Mouse (Mus musculus): Measurements from ENCODE around the gene Zscan5b.
A peak's percentile ranks its signal among the peaks of the same experiment; 100 is the strongest.
"Not testable (repeated sequence)": the region's sequence is repeated elsewhere in the genome, so short reads cannot be mapped to it uniquely, and the experiment has no call there.

The Zscan5b gene

DNA sequence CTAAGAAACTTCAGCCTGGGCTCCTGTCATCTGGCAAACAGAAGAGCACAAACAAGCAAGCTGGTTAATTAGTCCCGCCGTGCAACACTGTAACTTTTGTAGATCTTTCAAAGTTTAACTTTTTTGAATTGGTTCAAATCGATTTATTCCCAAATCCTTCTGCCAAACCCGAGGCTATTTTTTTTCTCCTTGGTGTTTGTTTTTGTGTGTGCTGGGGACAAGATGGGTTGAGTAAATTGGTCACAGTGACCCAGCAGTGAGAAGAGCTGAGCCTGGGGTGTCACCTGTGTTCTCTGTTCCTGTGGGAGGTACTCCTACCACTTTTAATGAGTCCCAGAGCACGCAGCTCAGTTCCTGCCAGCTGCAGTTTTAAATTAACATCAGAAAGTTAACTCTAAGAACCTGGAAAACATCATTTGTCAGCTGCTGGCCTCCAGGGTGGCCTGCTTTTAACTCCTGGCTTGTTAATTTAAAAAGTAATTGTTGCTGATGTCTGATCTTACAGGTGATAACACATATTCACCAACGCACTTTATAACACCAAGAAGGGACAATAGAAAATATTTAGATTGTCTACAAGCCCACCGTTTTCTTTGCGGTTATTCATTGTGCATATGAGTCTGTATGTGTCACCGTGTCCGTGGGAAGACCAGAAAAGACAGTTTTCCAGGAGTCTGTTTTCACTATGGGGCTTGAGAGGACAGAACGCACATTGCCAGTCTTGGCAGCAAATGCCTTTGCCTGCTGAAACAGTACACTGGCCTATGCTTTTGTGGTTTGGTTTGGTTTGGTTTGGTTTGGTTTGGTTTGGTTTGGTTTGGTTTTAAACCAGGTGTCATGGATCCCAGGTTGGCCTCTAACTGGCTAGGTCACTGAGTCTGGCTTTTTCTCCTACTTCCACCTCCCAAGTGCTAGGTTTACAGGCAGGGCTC is 22.5 kb downstream of the Zscan5b start:
- DNase-seq (ENCODE audit: low spot score), result no peak

GRCm38 (mm10) chr7:6252410-6252809 is 30.3 kb downstream of the Zscan5b start, which contains the start of gene Epp13:
TSS of gene Epp13 (plus strand) at chr7:6252710.
- no peak for DNase-seq (ENCODE audit: low spot score)

GRCm38 (mm10) chr7:6254451-6254850 is 32.4 kb downstream of the Zscan5b start:
- DNase-seq (ENCODE audit: low spot score), result no peak

DNA sequence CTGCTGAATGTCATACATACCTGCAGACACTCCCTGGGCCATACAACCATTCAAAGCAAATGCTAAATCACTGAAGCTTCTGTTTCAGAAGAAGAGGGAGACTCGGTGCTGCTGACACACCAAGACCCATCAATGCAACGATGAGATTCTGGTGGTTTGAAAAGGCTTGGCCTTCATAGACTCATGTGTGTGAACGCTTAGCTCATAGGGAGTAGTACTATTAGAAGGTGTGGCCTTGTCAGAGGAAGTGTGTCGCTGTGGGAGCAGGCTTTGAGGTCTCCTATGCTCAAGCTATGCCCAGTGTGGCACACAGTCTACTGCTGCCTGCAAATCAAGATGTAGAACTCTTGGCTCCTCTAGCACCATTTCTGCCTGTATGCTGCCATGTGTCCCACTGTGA is 35.3 kb downstream of the Zscan5b start:
- DNase-seq (ENCODE audit: low spot score), result no peak

GRCm38 (mm10) chr7:6258232-6259220 is 36.4 kb downstream of the Zscan5b start:
- DNase-seq (ENCODE audit: low spot score), result no peak

DNA sequence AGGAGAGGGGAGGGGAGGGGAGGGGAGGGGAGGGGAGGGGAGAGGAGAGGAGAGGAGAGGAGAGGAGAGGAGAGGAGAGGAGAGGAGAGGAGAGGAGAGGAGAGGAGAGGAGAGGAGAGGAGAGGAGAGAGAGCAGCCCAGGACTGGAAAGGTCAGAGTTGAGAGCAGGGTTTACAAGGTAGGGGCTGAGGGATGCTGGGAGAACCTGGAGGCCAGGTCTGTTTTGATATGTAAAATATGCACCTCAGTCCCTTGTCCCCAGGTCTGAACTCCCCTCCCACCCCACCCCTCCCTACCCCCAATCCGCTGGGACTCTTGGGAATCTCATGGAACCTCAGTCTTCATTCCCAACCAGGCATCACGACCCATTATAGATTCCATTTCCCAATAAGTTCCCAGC is 37.9 kb downstream of the Zscan5b start:
- not testable (repeated sequence) for DNase-seq (ENCODE audit: low spot score)

- DNase-seq (ENCODE audit: low spot score), result no peak
These were observed 40.0 kb downstream of the Zscan5b start for GRCm38 (mm10) chr7:6262120-6262519.

DNA sequence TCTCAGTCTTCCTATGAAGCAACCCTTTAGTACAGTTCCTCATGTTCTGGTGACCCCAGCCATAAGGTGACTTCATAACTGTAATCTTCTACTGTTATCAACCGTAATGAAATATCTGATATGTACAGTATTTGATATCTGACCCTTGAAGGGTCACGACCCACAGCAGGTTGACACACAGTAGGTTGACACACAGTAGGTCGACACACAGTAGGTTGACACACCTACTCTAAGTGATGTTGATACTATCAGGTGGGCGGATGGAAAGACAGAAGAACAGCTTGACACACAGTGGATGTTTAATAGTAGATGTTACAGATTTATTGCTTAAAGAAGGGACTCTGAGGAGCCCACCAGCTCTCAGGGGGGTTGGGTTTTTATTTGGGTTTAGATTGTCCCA is 40.9 kb downstream of the Zscan5b start:
- no peak for DNase-seq (ENCODE audit: low spot score)

GRCm38 (mm10) chr7:6265695-6266094 is 43.6 kb downstream of the Zscan5b start:
- no peak for DNase-seq (ENCODE audit: low spot score)

- DNase-seq (ENCODE audit: low spot score), result no peak
These were observed 55.8 kb downstream of the Zscan5b start for GRCm38 (mm10) chr7:6277906-6278305.

DNA sequence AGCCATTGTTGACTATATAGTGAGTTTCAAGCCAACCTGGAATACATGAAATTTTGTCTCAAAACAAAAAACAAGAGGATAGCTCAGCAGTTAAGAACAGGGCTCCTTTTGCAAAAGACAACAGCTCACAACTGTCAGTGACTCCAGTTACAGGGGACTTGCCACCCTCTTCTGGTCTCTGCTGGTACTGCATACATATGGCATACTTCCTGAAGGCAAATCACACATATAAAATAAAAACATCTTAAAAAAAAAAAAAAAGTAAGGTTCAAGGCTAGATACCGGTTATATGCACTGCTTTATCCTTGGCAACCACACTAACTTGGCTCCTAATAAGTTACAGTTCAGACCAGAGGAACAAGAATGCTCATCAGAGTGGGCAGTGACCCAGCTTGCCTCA is 60.7 kb downstream of the Zscan5b start:
- peak; percentile 56 for DNase-seq (ENCODE audit: low spot score)

- peak; percentile 90 for DNase-seq (ENCODE audit: low spot score)
These were observed 61.5 kb downstream of the Zscan5b start for GRCm38 (mm10) chr7:6283451-6284075.

GRCm38 (mm10) chr7:6284442-6285012 is 62.4 kb downstream of the Zscan5b start:
- no peak for DNase-seq (ENCODE audit: low spot score)

DNA sequence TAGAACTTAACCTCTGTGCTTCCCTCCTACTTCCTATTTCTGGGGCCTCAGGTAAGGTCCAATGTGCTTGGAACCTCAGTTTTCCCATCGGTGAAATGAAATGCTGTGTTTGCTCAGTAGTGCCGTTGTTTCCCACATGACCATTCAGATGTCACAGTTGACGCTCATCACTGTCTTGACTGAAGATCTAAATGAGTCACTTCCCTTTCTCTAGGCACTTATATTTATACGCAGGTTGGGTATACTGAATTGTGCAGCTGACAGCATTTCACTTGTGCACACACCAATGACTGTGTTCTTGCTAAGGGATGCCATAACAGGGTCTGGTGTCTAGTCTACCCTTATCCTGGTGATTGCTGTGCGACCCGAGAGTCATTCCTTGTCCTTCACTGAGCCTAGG is 63.3 kb downstream of the Zscan5b start:
- no peak for DNase-seq (ENCODE audit: low spot score)

DNA sequence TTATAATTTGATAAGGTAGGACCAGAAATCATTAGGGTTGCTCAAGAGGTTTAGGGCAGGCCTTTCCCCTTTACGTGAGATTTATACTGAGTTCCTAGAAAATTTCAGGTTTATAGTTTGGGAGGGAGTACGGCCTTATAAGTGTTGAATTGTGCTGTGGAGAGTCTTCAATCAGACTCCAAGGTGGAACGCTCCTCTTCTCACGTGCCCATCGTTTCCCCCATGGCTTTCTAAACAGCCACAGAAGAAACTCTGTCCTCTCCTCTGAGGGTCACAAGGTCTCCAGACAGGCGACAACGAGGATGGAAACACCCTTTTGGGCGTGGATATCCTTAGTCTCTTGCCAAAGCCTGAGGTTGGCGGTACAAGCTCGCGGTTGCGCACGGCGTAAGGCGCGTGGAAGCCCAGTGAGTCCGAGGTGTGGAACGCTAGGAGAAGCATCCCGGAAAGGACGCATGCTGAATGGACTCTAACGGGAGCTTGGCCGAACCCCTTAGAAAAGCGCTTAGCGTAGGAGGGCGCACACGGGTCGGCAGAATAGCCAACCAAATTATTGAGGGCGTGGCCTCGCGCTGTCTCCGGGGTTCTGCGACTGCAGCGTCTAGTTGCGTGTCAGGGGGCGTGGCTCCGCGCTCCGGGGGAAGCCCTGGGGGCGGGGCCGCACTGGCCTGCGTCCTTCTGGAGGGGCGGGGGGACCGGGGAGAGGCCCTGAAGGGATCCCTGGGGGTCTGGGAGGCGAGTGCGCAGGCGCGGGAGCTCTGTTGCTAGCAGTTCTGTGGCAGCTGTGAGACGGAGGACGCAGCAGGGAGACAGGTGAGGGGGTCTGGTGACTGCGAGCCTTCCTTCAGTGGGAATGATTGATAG is 64.0 kb downstream of the Zscan5b start, which contains the start of gene Zfp667:
Gene Zfp667, plus strand, starts transcription at position 738 of the 864 bp plus-strand sequence.
- peak; percentile 97 for DNase-seq (ENCODE audit: low spot score)

- no peak for DNase-seq (ENCODE audit: low spot score)
These were observed 64.9 kb downstream of the Zscan5b start for GRCm38 (mm10) chr7:6286921-6287531.

All from yolk sac, embryonic 10.5 days (tissue).